Mouse (Mus musculus) heart, adult 10 weeks (tissue): ENCODE results near the gene Hexim1. TPM values are rescaled to one million over a fixed set of nuclear protein-coding genes. Genes with fewer than 3 reads are reported as not detected.

Experiments
- polyA plus RNA-seq: library from polyadenylated mRNA; stranded (reverse); fragments of 350-450 nt; fragmentation: Illumina TruSeq; extraction: RNeasy Lipid Tissue Mini Kit (QIAGEN cat#74804); gene quantifications from one replicate; pipeline ENCODE4 v1.2.3, GENCODE M21; 2014; ENCODE audit warnings: low read depth, low replicate concordance

The Hexim1 gene
- polyA plus RNA-seq = 18.4 TPM

DNA sequence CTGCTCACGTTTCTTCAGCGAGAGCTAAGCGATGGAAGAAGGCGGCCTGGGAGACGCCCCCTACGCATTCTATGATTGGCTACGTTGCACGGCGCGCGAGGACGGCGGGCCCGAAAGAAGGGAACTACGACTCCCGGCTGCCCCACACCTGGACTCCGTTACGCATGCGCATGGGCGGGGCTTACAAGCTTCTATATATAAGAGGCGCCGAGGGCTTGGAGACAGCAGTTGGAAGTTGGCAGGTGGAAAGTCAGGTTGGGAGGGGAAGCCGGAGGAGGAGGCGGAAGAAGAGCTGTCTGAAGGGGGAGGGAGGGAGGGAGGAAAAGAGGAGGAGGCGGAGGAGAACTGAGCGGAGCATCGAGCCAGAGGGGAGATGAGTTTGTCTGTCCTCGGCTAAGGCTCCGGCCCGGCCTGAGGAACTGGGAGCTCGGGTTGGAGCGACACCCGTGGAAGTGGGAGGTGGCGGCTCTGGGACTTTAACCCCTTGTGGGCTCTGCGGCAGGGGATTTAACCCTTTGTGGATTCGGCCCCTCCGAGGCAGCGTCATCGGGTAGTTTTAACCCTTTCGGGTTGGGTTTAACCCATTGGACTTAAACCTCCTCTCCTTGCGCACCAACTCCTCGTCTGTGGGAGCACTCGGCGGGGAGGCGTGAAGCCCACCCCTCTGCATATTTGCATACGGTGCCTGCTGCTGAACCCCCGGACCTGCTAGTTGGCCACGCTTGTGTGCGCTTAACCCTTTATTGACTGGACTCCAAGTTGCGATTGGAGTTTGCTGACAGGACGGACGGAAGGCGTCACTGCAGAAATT lies at the start of gene Hexim1:
Hexim1 (plus strand) TSS at position 224 of the 811 bp plus-strand sequence.

DNA sequence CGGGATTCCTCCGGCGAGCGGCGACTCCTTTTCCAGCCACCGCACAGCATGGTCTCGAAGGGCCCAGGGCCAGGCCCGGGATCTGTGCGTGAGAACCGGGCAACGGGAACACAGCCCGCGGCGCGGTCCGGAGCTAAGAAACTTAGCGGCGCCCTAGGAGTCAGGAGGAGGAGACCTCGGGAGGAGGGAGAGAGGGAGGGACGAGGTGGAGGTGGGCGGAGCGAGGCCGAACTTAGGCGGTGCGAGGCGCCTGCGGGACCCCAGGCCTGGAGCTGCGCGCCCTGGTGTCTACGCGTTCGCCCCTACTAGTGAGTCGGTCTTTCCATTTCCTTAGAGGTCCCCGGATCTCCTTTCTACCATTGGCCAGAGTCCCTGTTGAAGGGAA lies 14.6 kb upstream of the Hexim1 start, which contains the start of the genes Plcd3 and Acbd4:
Plcd3 (minus strand) TSS at position 178 of the 385 bp plus-strand sequence.
Acbd4 (plus strand) TSS at position 202 of the 385 bp plus-strand sequence.

DNA sequence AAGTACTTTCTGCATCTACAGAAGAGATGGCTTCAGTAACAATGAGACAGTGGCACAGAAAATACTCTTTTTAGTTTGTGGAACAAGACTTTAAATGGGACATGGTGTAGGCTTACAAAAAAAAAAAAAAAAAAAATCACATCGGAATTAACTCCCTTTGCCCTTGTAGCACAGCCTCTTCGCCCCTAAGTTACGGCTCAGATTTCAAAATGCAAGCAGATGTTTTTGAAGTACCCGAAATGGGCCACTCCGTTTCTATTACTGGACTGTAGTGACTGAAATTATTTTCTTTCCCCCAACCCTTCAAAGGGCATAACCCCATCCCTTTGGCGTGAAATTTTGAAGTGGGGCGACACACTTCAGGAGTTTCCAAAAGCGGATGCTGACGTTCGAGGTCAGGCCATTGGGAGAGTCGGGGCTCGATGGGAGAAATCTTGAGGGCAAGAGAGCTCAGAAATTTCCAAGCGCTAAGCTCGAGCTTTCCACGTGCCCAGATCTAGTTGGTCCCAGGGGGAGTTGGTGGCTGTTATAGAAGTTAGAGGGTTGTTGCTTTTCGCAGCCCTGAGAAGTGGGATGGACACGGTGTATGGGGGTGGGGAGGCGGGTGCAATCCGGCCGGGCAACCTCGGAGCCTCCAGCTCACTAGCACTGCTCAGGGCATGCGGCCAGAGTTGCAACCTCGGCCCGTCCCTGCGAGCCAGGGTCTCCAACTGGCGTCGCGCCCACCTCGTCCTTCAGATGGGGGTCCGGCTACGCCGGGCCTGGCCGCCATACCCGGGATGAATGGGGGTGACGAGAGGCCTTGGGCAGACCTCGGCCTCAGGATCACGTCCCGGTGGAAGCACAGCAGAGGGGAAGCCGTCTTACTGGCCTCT lies 15.9 kb downstream of the Hexim1 start, which contains the start of gene Hexim2:
Hexim2 (plus strand) TSS at position 729 of the 875 bp plus-strand sequence.

Other genes starting within 250 kb of the Hexim1 start
- gene Eftud2, start 235.2 kb upstream of the Hexim1 start, polyA plus RNA-seq = 32.4 TPM
- gene Ccdc103, start 235.0 kb upstream of the Hexim1 start, polyA plus RNA-seq = 0.42 TPM
- not detected for gene Fam187a, start 231.1 kb upstream of the Hexim1 start, polyA plus RNA-seq
- gene Gfap, start 215.3 kb upstream of the Hexim1 start, polyA plus RNA-seq = not detected
- not detected for gene Kif18b, start 191.1 kb upstream of the Hexim1 start, polyA plus RNA-seq
- not detected for gene C1ql1, start 169.5 kb upstream of the Hexim1 start, polyA plus RNA-seq
- gene Nmt1, start 88.0 kb upstream of the Hexim1 start, polyA plus RNA-seq = 49.8 TPM
- 52.5 TPM for gene Dcakd, start 87.9 kb upstream of the Hexim1 start, polyA plus RNA-seq
- gene Plcd3, start 14.6 kb upstream of the Hexim1 start, polyA plus RNA-seq = 17.6 TPM
- gene Acbd4, start 14.5 kb upstream of the Hexim1 start, polyA plus RNA-seq = 43.1 TPM
- gene Hexim2, start 16.2 kb downstream of the Hexim1 start, polyA plus RNA-seq = 1.2 TPM
- gene Fmnl1, start 54.9 kb downstream of the Hexim1 start, polyA plus RNA-seq = 13.6 TPM
- gene 1700023F06Rik, start 92.3 kb downstream of the Hexim1 start, polyA plus RNA-seq = not detected
- not detected for gene Spata32, start 102.2 kb downstream of the Hexim1 start, polyA plus RNA-seq
- gene Map3k14, start 151.2 kb downstream of the Hexim1 start, polyA plus RNA-seq = 3.2 TPM
- 9.9 TPM for gene Arhgap27, start 247.5 kb downstream of the Hexim1 start, polyA plus RNA-seq